Mouse (Mus musculus): ENCODE data around the gene Tlr4. TPM values are rescaled to one million over a fixed set of nuclear protein-coding genes. Genes with fewer than 3 reads are reported as not detected.
A peak's percentile ranks its signal among the peaks of the same experiment; 100 is the strongest.

The Tlr4 gene
- polyA plus RNA-seq, 1 experiment from 2014 or later: 1.1 TPM

DNA sequence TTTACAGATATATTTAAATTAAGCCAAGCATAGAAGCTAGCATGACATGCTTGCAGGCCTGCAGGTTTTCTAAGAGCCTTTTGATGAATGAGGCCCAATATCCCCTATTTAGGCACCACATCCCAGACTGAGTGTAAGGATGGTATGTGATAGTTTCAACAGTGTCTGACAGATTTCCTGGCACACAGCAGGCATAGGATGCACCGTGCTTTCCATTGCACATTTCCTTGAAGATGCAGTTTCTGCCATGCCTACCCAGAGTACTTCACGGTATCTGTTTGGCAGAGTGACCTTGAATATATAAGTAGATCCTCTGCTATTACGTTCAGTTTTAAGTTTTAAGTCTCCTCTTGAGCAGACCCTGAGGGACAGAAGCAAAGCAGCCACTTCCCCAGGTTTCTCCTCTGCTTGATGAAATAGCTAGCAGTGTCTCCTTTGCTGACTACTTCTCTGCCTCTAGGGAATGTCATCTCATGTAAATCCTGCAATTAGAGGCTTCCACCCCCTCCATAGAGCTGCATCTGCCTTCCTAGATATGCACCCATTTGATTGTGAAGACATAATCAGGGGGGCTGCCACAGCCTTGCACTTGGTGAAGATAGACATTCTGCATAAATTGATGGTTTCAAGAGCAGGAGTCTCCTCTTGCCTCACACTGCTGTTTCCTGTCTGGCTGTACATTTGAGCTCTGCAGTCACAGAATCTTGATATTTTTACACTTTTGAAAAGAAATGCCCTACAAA lies 92.4 kb downstream of the Tlr4 start:
- Histone ChIP-seq H3K9ac (no peak overlapping the region), H3K9me3 (no peaks in the 10 kb centered on the region), H3K36me3 (no peaks in the 10 kb centered on the region), H3K27ac (no peak overlapping the region), H3K27me3 (replicated peaks) (no peaks in the 10 kb centered on the region), H3K4me1 (no peaks in the 10 kb centered on the region), H3K4me2 (replicated peaks) (no peak overlapping the region), H3K4me3 (no peak overlapping the region)
- no peak for ATAC-seq (ENCODE audit: low FRiP score, low read depth)
- WGBS: 82% methylated on average over 3 of the region's 3 CpGs

DNA sequence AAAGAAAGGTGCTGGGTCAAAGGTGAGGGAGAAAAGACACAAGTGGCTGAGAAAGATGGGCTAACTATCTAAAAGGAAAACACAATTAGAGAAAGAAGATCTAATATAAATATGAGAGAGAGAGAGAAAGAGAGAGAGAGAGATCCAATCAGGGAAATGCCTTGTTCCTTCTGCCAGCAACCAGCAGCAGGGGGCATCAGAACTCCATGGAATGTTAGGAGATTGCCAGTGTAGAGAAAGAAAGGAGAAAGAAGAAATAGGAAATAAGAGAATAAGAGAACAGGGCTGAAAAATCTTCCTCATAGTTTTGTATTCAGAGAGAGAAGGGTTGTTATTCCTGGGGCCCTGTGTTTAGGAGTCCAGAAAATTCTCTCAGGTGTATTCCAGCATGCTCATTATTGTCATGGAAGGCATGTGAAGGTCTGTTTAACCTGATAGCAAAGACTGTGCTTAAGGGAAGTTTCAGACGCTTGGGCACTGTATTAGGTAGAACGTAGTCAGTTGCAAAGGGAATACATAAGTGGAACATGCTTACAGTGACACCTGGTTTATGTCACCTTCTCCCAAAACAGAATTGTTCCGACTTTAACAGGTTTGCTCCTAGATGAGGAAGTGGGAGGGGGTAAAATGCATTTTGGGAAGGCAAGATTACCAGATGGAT lies 96.4 kb downstream of the Tlr4 start:
- Histone ChIP-seq H3K27me3 (replicated peaks) (no peaks in the 10 kb centered on the region), H3K4me3 (no peak overlapping the region), H3K27ac (no peak overlapping the region), H3K9me3 (no peaks in the 10 kb centered on the region), H3K4me1 (no peaks in the 10 kb centered on the region), H3K4me2 (replicated peaks) (no peak overlapping the region), H3K9ac (no peak overlapping the region), H3K36me3 (no peaks in the 10 kb centered on the region)
- 80% methylated on average over 3 of the region's 3 CpGs for WGBS
- ATAC-seq (ENCODE audit: low FRiP score, low read depth): peak; percentile 52; the same call in 1 of the 2 replicates

DNA sequence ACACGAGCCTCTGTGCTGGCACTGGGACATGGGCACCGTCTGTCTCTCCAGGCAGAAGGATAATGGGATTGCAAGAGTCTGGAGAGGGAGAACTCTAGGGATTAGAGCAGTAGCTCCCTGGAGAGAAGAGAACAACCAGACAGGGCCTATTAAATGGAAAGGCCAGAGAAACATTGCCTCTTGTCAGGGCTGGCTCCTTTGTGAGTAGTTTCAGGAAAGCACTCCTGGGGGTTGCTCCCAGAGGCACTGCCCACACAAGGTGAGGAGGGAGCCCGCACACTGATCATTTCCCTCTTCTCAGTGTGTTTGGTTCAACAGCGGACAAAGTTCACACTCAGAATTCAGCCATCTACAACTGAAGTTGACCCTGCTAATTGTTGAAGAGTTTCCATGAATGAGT lies 98.7 kb downstream of the Tlr4 start:
- H3K27me3 ChIP-seq (replicated peaks): no peaks in the 10 kb centered on the region
- no peak overlapping the region for H3K4me2 ChIP-seq (replicated peaks)
- H3K9me3 ChIP-seq: no peaks in the 10 kb centered on the region
- no peaks in the 10 kb centered on the region for H3K36me3 ChIP-seq
- ATAC-seq (ENCODE audit: low FRiP score, low read depth): no peak
- H3K27ac ChIP-seq: no peak overlapping the region
- no peaks in the 10 kb centered on the region for H3K4me1 ChIP-seq
- H3K4me3 ChIP-seq: no peak overlapping the region
- 56% methylated on average over 4 of the region's 4 CpGs for WGBS
- no peak overlapping the region for H3K9ac ChIP-seq

DNA sequence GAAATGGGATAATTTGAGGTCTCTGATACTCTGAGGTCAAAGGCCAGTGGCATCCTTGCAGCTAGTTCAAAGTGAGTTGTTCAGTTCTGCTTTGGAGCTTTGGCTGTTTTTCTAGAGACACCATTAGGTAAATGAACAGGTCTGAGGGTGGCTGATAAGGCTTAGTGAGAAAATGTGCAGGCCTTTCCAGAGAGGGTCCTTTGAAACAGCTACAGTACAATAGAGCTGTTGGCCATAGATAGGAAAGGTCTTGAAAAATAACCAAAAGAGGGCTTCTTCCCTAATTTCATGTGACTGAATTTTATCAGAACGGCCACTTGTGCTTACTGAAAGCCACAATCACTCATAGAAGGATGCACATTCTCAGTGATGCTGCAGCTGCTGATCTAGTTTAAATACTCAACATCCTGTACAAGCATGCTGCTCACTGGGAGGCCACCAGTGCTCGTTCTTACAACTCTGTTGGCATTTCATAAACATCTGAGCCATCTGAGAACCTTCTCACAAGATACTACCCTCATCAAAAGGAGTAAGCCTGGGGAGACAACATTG lies 100.2 kb downstream of the Tlr4 start:
- Histone ChIP-seq H3K9me3 (no peaks in the 10 kb centered on the region), H3K4me1 (no peaks in the 10 kb centered on the region), H3K36me3 (no peaks in the 10 kb centered on the region), H3K27ac (no peak overlapping the region), H3K4me2 (replicated peaks) (no peak overlapping the region), H3K9ac (no peak overlapping the region), H3K4me3 (no peak overlapping the region), H3K27me3 (replicated peaks) (no peaks in the 10 kb centered on the region)
- WGBS: 76% methylated on average over 2 of the region's 2 CpGs
- ATAC-seq (ENCODE audit: low FRiP score, low read depth): no peak

DNA sequence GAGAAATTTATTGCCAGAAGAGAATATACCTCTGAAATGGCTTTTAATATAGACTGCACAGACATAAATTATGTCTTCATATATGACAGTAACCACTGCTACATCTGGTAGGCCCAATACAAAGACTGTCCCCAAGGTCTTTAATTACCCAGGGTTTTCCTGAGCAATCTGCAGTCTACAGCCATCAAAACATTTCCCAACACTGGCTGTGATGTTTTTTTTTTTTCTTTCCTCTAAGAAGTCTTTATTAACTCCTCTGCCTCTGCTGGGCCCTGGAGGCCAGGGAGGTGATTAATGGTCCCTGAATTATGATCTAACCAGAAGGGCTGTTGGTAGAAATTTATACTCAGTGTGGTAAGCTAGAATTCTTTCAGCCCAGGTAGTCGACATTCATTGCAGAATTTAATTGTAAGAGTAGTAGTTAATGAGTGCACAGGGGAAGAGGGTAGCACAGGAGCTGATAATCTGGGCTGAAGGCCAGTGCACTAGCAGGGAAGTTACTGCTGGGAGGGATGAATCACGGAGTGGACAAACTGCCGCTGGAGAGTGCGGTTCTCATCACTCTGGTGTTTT lies 111.2 kb downstream of the Tlr4 start:
- no peak overlapping the region for H3K9ac ChIP-seq
- ATAC-seq (ENCODE audit: low FRiP score, low read depth): 0 out of 2 replicates have a peak, but pooled peaks have one; percentile 56

DNA sequence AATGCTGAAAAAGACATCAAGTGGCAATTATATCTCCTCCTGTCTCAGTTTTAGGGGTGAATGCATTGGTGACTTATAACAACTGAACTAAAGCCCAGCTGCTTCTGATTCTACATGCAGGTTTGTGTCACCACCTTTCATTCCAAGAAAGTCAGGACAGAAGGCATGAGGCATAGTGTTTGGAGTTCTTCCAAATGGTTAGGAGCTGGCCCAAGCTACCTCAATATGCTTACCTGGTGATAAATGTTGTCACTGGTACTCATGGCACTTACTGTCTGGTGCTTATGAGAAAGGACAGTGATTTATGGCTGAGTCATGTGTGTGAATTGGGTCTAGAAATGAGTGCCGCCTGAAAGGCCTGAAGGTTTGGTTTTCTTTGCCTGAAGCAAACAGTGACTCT lies 114.5 kb downstream of the Tlr4 start:
- no peaks in the 10 kb centered on the region for H3K36me3 ChIP-seq
- no peaks in the 10 kb centered on the region for H3K4me1 ChIP-seq
- H3K27me3 ChIP-seq (replicated peaks): no peaks in the 10 kb centered on the region
- H3K27ac ChIP-seq: no peak overlapping the region
- no peak overlapping the region for H3K4me2 ChIP-seq (replicated peaks)
- WGBS: 45% methylated on average over 1 of the region's 1 CpGs
- H3K9me3 ChIP-seq: no peaks in the 10 kb centered on the region
- no peak for ATAC-seq (ENCODE audit: low FRiP score, low read depth)
- no peak overlapping the region for H3K4me3 ChIP-seq
- H3K9ac ChIP-seq: no peak overlapping the region

More for the DNA sequence above, 111.2 kb downstream of the Tlr4 start:
- Histone ChIP-seq H3K27me3 (replicated peaks) (no peaks in the 10 kb centered on the region), H3K27ac (no peak overlapping the region), H3K4me2 (replicated peaks) (no peak overlapping the region), H3K9me3 (no peaks in the 10 kb centered on the region), H3K36me3 (no peaks in the 10 kb centered on the region), H3K4me3 (no peak overlapping the region), H3K4me1 (no peaks in the 10 kb centered on the region)
- WGBS: 56% methylated on average over 4 of the region's 4 CpGs

DNA sequence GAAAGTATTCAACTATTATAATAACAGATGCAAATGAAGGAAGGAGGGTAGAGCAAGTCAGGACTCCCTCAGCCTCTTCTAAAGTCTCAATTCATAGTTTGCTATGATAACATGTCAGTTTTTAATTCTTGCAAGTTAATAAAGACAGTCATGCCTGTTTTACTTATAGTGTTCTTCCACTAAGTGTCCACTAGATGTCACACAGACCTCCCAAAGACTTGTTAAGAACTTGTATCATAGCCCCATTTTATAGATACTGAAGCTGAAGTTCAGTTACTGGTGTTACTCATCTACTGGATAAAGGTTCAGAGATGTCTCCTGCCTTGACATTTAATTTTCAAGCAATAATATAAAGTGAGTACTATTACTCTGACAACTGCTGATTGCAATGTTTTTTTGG lies 116.3 kb downstream of the Tlr4 start:
- no peak for ATAC-seq (ENCODE audit: low FRiP score, low read depth)
- H3K4me2 ChIP-seq (replicated peaks): no peak overlapping the region
- H3K9ac ChIP-seq: no peak overlapping the region
- H3K36me3 ChIP-seq: no peaks in the 10 kb centered on the region
- no peak overlapping the region for H3K4me3 ChIP-seq
- no peaks in the 10 kb centered on the region for H3K27me3 ChIP-seq (replicated peaks)
- H3K9me3 ChIP-seq: no peaks in the 10 kb centered on the region
- no peak overlapping the region for H3K27ac ChIP-seq
- H3K4me1 ChIP-seq: no peaks in the 10 kb centered on the region

DNA sequence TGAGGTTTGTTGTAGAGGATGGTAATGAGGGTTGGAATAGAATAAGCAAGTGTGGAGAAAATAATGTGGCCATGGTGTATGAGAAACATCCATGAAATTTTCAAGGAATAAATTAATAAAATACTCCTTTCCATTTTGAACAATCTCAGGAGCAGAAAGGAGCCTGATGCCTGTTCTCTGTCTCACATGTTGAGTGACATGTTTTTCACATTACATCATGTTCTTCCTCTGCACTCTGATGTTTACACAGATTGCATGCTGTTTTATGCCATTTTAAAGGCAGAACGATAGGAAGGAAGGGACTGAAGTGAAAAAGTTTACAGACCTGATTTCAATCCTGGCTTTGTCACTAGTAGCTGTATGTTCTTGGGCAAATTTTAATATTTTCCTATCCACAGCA lies 120.3 kb downstream of the Tlr4 start:
- Histone ChIP-seq H3K4me2 (replicated peaks) (no peak overlapping the region), H3K4me1 (no peaks in the 10 kb centered on the region), H3K9ac (no peak overlapping the region), H3K27me3 (replicated peaks) (no peaks in the 10 kb centered on the region), H3K4me3 (no peak overlapping the region), H3K36me3 (no peaks in the 10 kb centered on the region), H3K27ac (no peak overlapping the region), H3K9me3 (no peaks in the 10 kb centered on the region)
- 51% methylated on average over 1 of the region's 1 CpGs for WGBS
- ATAC-seq (ENCODE audit: low FRiP score, low read depth): no peak

DNA sequence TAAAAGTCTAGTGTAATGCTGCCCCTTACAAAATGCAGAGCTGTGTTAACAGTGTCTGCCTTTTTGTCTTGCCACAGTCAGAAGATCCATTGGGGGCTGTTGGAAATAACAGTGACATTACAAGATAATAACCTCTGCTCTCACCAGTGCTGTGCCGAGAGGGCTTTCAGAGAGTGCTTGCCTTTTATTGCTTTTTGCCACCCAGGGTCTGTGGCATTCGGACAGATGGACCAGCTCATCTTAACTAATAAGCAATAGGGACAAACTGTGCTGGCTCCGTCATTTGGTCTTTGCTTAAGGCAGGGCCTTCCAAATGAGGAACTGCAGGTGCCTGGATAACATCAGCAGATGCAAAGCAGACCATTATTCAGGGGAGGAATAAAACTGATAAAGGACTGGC lies 147.5 kb downstream of the Tlr4 start:
- Histone ChIP-seq H3K4me3 (no peak overlapping the region), H3K9ac (no peak overlapping the region), H3K9me3 (no peaks in the 10 kb centered on the region), H3K4me1 (no peaks in the 10 kb centered on the region), H3K27ac (no peak overlapping the region), H3K36me3 (no peaks in the 10 kb centered on the region), H3K27me3 (replicated peaks) (no peaks in the 10 kb centered on the region), H3K4me2 (replicated peaks) (no peak overlapping the region)
- WGBS: 23% methylated on average over 3 of the region's 3 CpGs
- ATAC-seq (ENCODE audit: low FRiP score, low read depth): no peak
